Mouse (Mus musculus): ENCODE data around the gene Pbx3. TPM values are rescaled to one million over a fixed set of nuclear protein-coding genes. Genes with fewer than 3 reads are reported as not detected.

Gene Pbx3
- polyA plus RNA-seq, 1 experiment from 2014 or later: 133 TPM

DNA sequence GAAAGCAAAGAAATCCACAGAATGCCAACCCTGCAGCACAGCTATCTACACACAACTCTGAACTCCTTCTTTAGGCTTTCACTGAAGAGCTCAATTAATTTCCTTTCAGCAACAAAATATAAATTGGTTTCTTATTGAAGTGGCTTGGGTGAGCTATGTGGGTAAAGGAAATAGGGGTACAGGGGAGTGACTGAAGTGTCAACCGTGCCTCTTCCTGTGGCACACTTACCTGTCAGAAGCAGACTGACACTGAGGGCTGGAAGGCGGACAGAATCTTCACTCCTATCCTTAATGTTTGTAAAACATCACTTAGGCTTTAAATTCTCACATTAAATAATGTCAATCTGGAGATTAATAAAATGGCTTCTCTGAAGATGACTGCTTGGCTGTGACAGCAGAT, 168.6 kb downstream of the Pbx3 start:
- Histone ChIP-seq H3K27me3 (no peaks in the 10 kb centered on the region), H3K9ac (no peak overlapping the region), H3K9me3 (no peaks in the 10 kb centered on the region), H3K4me1 (replicated peaks) (0 out of 2 replicates have a peak, but pooled peaks cover 2% of the 10 kb centered on the region), H3K4me3 (no peak overlapping the region), H3K27ac (no peak overlapping the region), H3K36me3 (peaks cover 20% of the 10 kb centered on the region), H3K4me2 (no peak overlapping the region)
- WGBS: 99% methylated on average over 2 of the region's 2 CpGs
- ATAC-seq (ENCODE audit: low FRiP score): no peak

DNA sequence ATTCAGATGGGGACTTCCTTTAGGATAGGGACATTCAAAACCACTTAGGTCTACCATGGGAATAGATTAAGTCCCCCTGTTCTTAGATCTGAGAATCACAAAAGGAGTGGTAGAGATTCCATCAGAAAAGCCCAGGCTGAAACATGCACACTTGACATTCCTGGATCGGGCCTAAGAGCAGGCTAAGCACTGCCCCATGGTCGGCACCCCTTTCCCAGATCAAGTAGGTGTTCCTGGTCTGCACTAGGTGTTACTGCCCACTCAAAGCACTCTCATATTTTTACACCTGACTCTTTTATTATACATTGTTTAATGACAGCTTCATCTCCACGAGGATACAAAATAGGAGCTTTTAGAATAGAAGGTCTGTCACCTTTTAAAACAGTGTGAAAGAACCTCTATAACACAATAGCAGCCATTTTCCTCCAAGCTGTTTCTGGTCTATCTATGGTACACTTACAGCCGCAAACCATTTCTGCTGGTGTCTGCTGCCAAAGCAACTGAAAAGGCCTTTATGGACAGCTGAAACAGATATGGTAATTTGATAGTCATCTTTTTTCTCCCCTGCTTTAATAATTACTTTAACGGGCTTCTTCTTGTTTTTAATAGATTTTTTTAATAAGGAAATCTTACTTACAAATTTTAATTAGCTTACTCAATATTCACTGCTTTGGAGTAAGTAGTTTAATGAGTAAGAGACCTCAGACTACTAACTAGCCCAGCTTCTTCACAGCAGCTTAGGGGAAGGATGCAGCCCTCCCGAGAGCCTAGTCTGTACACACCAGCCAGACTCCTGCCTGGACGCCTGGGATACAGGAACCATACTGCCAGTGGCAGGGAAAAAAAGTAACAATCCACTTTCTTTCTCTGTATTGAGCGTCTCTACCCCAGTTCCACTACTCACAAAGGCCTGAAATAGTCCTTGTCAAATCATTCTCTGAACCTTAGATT, 178.8 kb downstream of the Pbx3 start:
- no peak overlapping the region for H3K4me2 ChIP-seq
- H3K27me3 ChIP-seq: no peaks in the 10 kb centered on the region
- WGBS: 59% methylated on average over 8 of the region's 8 CpGs
- ATAC-seq (ENCODE audit: low FRiP score): no peak
- peaks cover 26% of the 10 kb centered on the region for H3K4me1 ChIP-seq (replicated peaks)
- H3K36me3 ChIP-seq: 0 out of 2 replicates have a peak, but pooled peaks cover 3% of the 10 kb centered on the region
- peak overlapping the region; percentile 78 for H3K27ac ChIP-seq
- no peak overlapping the region for H3K4me3 ChIP-seq
- no peaks in the 10 kb centered on the region for H3K9me3 ChIP-seq
- H3K9ac ChIP-seq: no peak overlapping the region

DNA sequence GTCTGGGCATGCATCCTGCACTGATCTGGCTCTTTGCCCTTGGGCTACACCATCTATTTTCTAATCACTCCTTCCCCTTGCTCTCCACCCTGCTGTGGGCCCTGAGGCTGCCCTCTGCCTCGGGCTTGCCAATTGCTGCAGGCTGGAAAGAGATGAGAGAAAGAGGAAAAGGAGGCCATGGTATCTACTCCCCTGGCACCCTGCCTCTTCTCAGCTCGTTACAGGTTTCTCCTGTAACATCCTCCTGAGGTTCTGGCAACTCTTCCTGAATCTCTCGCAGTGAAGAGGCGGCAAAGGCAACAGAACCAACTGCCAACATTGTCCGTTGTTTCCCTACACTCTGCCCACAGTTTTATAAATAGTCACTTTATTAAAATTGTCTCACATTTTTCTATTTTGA, 179.7 kb downstream of the Pbx3 start:
- no peaks in the 10 kb centered on the region for H3K27me3 ChIP-seq
- H3K27ac ChIP-seq: peak overlapping the region; percentile 78
- H3K4me1 ChIP-seq (replicated peaks): peaks cover 26% of the 10 kb centered on the region
- H3K36me3 ChIP-seq: 0 out of 2 replicates have a peak, but pooled peaks cover 3% of the 10 kb centered on the region
- WGBS: 65% methylated on average over 5 of the region's 5 CpGs
- no peak for ATAC-seq (ENCODE audit: low FRiP score)
- no peak overlapping the region for H3K4me3 ChIP-seq
- no peaks in the 10 kb centered on the region for H3K9me3 ChIP-seq
- no peak overlapping the region; the same call in 1 of the 2 replicates for H3K9ac ChIP-seq
- no peak overlapping the region for H3K4me2 ChIP-seq

DNA sequence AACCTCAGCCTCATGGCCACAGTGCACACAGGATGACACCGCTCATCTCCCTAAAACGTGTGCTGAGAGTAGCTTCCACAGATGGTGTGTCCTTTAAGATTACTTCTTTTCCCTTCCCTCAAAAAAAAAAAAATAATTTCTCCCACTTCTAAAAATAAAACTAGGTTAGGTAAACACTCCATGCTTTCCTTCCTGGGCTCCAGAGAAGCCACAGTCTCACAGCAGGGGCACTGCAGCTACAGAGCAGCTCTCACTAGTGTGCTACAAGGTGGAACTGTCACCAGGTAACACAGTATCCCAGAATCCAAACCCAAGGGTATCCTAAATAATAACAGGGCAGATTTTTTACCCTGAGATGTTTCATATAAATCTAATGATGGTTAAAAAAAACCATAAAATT, 185.6 kb downstream of the Pbx3 start:
- Histone ChIP-seq H3K27me3 (no peaks in the 10 kb centered on the region), H3K36me3 (peaks cover 17% of the 10 kb centered on the region; the same call in 1 of the 2 replicates), H3K27ac (no peak overlapping the region), H3K4me2 (no peak overlapping the region), H3K9ac (no peak overlapping the region), H3K4me3 (no peak overlapping the region), H3K4me1 (replicated peaks) (peaks cover 11% of the 10 kb centered on the region), H3K9me3 (no peaks in the 10 kb centered on the region)
- no peak for ATAC-seq (ENCODE audit: low FRiP score)
- 85% methylated on average over 2 of the region's 2 CpGs for WGBS

DNA sequence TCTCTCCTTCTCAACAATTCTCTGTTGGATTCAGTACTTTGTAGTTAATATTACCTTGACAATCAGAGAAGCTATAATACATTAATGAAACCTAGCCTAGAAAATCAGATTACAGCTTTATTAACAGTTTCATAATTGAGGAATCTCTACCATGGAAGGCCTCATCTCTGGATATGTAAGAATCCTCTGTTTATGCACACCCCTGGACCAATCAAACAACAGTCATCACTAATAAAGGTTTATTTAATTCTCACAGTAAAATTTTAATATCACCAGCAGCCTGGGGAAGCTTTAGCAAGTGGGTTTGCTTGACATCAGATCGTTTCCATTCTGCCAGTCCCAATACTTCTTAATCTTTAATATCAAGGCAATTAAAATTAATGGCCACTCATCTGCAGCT, 191.3 kb downstream of the Pbx3 start:
- ATAC-seq (ENCODE audit: low FRiP score): no peak
- H3K4me1 ChIP-seq (replicated peaks): peaks cover 45% of the 10 kb centered on the region
- H3K9me3 ChIP-seq: no peaks in the 10 kb centered on the region
- H3K27ac ChIP-seq: no peak overlapping the region; the same call in 1 of the 2 replicates
- H3K9ac ChIP-seq: no peak overlapping the region
- H3K27me3 ChIP-seq: no peaks in the 10 kb centered on the region
- 64% methylated on average over 1 of the region's 1 CpGs for WGBS
- peaks cover 23% of the 10 kb centered on the region for H3K36me3 ChIP-seq
- no peak overlapping the region for H3K4me3 ChIP-seq
- no peak overlapping the region for H3K4me2 ChIP-seq

DNA sequence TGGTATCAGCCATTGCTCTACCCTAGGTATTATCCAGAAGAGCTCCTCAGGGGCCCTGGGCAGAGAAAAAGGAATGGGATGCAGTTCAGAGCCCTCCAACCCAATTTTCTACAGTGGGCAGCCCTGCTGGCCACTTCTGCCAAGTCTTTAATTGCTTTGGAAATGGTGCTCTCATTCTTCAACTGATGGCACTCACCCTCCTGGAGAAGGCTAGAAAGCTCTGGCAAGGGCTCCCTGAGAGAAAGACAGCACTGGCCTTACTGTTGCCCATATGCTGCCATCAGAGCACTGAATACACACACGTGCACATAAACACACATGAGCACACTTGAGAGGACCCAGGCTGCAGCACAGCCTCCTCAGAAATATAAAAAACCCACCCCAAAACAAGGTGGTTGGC, 193.6 kb downstream of the Pbx3 start:
- Histone ChIP-seq H3K9ac (no peak overlapping the region), H3K27ac (peak overlapping the region; percentile 59), H3K27me3 (no peaks in the 10 kb centered on the region), H3K4me3 (no peak overlapping the region), H3K36me3 (peaks cover 18% of the 10 kb centered on the region), H3K4me2 (no peak overlapping the region), H3K9me3 (no peaks in the 10 kb centered on the region), H3K4me1 (replicated peaks) (peaks cover 55% of the 10 kb centered on the region)
- 74% methylated on average over 1 of the region's 1 CpGs for whole genome bisulfite sequencing
- no peak for ATAC-seq (ENCODE audit: low FRiP score)

DNA sequence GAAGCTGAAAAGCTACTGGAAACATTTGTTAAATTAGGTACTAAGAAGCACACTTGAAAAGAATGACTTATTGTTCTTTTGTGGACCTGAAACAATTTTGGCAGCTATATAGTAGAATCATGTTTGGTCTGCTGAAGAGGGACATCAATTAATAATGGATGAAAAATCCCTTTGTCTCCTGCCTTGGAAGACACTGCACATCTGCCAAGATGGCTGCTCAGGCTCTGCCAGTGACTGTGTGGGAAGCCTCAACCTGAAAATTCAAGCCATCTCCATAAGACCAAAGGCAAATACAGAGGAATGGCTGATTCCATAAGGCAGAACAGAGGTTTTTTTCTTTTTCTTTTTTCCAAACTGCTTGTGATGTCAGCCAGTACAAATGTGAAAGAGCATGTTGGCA, 194.3 kb downstream of the Pbx3 start:
- Histone ChIP-seq H3K9ac (no peak overlapping the region), H3K27me3 (no peaks in the 10 kb centered on the region), H3K4me2 (no peak overlapping the region), H3K4me1 (replicated peaks) (peaks cover 60% of the 10 kb centered on the region), H3K4me3 (no peak overlapping the region), H3K9me3 (no peaks in the 10 kb centered on the region), H3K27ac (peak overlapping the region; percentile 59; the same call in 1 of the 2 replicates), H3K36me3 (peaks cover 21% of the 10 kb centered on the region)
- no peak for ATAC-seq (ENCODE audit: low FRiP score)

DNA sequence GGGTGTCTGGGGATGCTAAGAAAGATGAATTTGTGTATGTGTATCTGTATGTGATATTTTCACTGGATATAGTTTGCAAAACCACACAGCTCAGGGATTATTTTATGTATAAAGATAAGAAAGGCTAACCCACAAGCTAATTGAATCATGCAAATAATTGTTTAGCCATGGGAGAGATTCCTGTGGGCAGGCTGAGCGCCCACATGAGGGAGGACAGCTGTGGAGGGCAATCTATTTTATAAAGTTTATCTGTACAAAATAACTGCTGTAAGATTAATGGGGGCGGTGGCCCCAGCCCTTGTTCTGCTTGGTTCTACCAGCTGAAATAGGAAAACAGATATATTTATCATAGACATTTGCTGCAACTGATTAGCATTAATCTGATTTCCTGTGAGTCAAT, 202.5 kb downstream of the Pbx3 start:
- no peak overlapping the region for H3K9ac ChIP-seq
- no peak for ATAC-seq (ENCODE audit: low FRiP score)
- H3K27me3 ChIP-seq: no peaks in the 10 kb centered on the region
- no peaks in the 10 kb centered on the region for H3K9me3 ChIP-seq
- peaks cover 22% of the 10 kb centered on the region for H3K36me3 ChIP-seq
- no peak overlapping the region for H3K4me2 ChIP-seq
- no peak overlapping the region for H3K4me3 ChIP-seq
- 87% methylated on average over 2 of the region's 2 CpGs for WGBS
- peaks cover 29% of the 10 kb centered on the region for H3K4me1 ChIP-seq (replicated peaks)
- H3K27ac ChIP-seq: no peak overlapping the region; the same call in 1 of the 2 replicates

DNA sequence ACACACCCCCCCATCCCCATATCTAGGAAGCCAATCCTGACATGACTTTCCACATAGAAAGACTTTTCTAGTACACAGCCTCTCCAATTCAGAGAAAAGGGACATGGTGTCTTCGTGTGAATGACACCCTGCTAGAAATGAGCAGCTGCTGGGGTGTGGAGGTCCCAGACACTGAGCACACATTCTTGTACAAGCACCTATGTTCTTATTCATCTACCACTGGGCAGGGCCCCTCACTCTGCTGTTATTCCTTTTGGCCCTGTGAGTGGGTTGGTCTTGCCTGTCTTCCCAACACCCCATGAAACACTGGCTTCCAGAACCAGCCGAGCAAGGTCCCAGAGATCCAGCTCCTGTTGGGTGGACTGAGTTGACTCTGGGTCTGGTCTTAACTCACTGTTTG, 203.3 kb downstream of the Pbx3 start:
- no peaks in the 10 kb centered on the region for H3K9me3 ChIP-seq
- peaks cover 26% of the 10 kb centered on the region for H3K4me1 ChIP-seq (replicated peaks)
- ATAC-seq (ENCODE audit: low FRiP score): no peak
- no peak overlapping the region for H3K27ac ChIP-seq
- no peak overlapping the region for H3K9ac ChIP-seq
- H3K4me2 ChIP-seq: no peak overlapping the region
- 95% methylated on average over 2 of the region's 2 CpGs for WGBS
- H3K4me3 ChIP-seq: no peak overlapping the region
- no peaks in the 10 kb centered on the region for H3K27me3 ChIP-seq
- H3K36me3 ChIP-seq: peaks cover 22% of the 10 kb centered on the region

DNA sequence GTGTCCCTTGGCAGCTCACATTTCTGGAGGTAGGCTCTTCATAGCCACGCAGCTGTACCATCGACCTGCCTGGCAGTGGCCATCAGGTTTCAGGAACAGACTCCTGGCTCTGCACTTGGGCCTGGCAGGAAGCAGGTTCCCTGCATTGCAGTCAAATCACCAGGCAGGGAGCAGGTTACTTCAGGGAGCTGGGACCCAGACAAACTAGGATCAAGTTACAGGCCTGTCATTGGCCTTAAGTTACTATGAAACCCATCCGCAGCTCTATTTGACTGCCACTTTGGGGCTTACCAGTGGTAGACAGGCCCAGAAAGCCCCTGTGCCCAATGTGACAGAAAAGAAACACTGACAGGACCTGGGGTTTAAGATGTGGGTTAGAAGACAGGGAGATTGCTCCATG, 204.8 kb downstream of the Pbx3 start:
- Histone ChIP-seq H3K27ac (peak overlapping the region; percentile 70), H3K27me3 (no peaks in the 10 kb centered on the region), H3K4me1 (replicated peaks) (peaks cover 14% of the 10 kb centered on the region), H3K4me2 (no peak overlapping the region), H3K4me3 (no peak overlapping the region), H3K9me3 (no peaks in the 10 kb centered on the region), H3K9ac (no peak overlapping the region), H3K36me3 (peaks cover 18% of the 10 kb centered on the region)
- no peak for ATAC-seq (ENCODE audit: low FRiP score)
- WGBS: 64% methylated on average over 3 of the region's 3 CpGs

DNA sequence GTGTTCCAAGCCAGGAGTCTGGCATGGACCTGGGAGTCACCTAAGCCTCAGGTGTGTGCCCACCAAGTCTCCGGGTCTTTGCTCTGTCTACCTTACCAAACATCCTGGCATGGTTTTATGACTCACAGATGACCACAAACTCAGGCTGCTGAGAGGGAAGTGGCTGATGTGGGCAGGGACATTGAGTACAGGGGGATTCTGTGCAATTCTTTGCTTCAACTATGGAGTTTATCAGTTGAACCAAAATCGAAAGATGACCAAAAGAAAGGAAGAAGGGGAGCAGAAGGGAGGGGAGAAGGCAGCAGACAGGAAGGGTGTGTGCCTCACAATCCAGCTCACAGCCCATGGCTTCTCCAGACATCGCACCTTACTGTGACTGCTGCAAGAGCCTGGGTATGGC, 210.5 kb downstream of the Pbx3 start:
- Histone ChIP-seq H3K4me2 (no peak overlapping the region), H3K27ac (no peak overlapping the region), H3K36me3 (no peaks in the 10 kb centered on the region), H3K9ac (no peak overlapping the region), H3K4me3 (no peak overlapping the region), H3K27me3 (no peaks in the 10 kb centered on the region), H3K9me3 (no peaks in the 10 kb centered on the region), H3K4me1 (replicated peaks) (peaks cover 6% of the 10 kb centered on the region; the same call in 1 of the 2 replicates)
- ATAC-seq (ENCODE audit: low FRiP score): no peak
- WGBS: 93% methylated on average over 3 of the region's 3 CpGs

DNA sequence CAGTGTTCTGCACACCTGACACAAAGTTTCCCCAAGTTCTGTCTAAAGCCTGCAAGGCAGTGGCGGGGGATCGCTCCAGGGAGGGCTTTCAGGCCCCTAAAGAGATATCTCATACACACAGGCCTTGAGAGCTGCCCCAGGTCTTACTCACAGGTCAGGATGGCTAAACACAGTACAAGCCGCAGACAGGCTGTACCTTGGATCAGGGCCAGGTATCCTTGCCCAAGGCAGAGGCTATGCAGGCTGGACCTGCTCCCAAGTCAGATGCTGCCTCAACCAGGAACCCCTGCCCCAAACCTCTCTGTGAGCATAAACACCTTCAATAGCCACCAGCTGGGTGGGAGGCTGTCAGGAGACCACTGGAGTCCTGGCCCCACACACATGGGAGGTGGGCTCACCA, 215.2 kb downstream of the Pbx3 start:
- no peak for ATAC-seq (ENCODE audit: low FRiP score)
- H3K4me3 ChIP-seq: no peak overlapping the region
- H3K36me3 ChIP-seq: no peaks in the 10 kb centered on the region
- H3K4me1 ChIP-seq (replicated peaks): peaks cover 20% of the 10 kb centered on the region
- no peak overlapping the region for H3K27ac ChIP-seq
- no peak overlapping the region for H3K4me2 ChIP-seq
- 85% methylated on average over 3 of the region's 3 CpGs for WGBS
- no peaks in the 10 kb centered on the region for H3K9me3 ChIP-seq
- H3K27me3 ChIP-seq: no peaks in the 10 kb centered on the region
- no peak overlapping the region for H3K9ac ChIP-seq

DNA sequence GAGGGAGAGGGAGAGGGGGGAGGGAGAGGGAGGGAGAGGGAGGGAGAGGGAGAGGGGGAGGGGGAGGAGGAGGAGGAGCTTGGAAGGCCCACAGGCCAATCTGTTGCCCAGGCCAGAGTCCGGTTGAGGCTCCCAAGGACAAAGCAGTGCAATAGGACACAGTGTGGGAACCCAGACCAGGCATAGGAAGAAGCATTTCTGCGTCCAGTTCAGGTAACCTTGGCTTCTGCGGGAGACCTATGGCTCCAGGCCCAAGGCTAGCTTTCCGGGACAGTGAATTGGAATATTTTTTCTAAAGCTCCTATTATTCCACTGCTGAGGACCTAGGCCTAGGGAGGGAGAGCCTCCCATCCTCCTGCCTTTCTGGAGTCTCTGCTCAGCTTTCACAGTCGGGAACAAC, 218.1 kb downstream of the Pbx3 start:
- Histone ChIP-seq H3K9ac (no peak overlapping the region), H3K36me3 (no peaks in the 10 kb centered on the region), H3K4me1 (replicated peaks) (peaks cover 20% of the 10 kb centered on the region), H3K4me3 (no peak overlapping the region), H3K27ac (no peak overlapping the region), H3K27me3 (no peaks in the 10 kb centered on the region), H3K9me3 (no peaks in the 10 kb centered on the region), H3K4me2 (no peak overlapping the region)
- 63% methylated on average over 5 of the region's 5 CpGs for WGBS
- no peak for ATAC-seq (ENCODE audit: low FRiP score)

All from hindbrain, embryonic 13.5 days (tissue).